Mouse (Mus musculus): ENCODE data around the gene Gm45902. TPM values are rescaled to one million over a fixed set of nuclear protein-coding genes. Genes with fewer than 3 reads are reported as not detected.

Gene Gm45902
- polyA plus RNA-seq (2011; ENCODE audit: insufficient read depth, insufficient read length, low replicate concordance, missing spikeins): 2.3 and 5.4 TPM in 2 replicates

GRCm38 (mm10) chr2:3512552-3513454, at the start of gene Gm45902, which contains the start of the genes Hspa14 and Cdnf:
TSS of gene Gm45902 (minus strand) at chr2:3512790.
TSS of gene Hspa14 (minus strand) at chr2:3512814.
TSS of gene Cdnf (plus strand) at chr2:3513030.
- TF ChIP-seq CTCF (IDR thresholded peaks at IDR 0.05; ENCODE audit: control insufficient read depth, insufficient read depth, low read length) (peak; percentile 5; the same call in 1 of the 2 replicates), POLR2A (IDR thresholded peaks at IDR 0.05; ENCODE audit: borderline replicate concordance, control insufficient read depth, low read depth, low read length) (peak; percentile 90)
- Histone ChIP-seq H3K4me3 (replicated peaks; ENCODE audit: control insufficient read depth, low read depth, low read length) (peak within 1 kb of the TSS; percentile 93), H3K4me1 (ENCODE audit: control insufficient read depth, insufficient read depth, low read length) (no peaks in the 10 kb centered on the region; the same call in 1 of the 2 replicates), H3K27ac (ENCODE audit: control insufficient read depth, insufficient read depth, low read depth, low read length, poor library complexity) (peak within 1 kb of the TSS; percentile 90)
- under 1% methylated on average over 60 of the region's 60 CpGs for WGBS

GRCm38 (mm10) chr2:3546588-3546987, 34.0 kb upstream of the Gm45902 start:
- WGBS: 3% methylated on average over 4 of the region's 4 CpGs
- H3K4me1 ChIP-seq (ENCODE audit: control insufficient read depth, insufficient read depth, low read length): peaks cover 2% of the 10 kb centered on the region; the same call in 1 of the 2 replicates
- no peak overlapping the region for H3K4me3 ChIP-seq (replicated peaks; ENCODE audit: control insufficient read depth, low read depth, low read length)
- TF ChIP-seq CTCF (IDR thresholded peaks at IDR 0.05; ENCODE audit: control insufficient read depth, insufficient read depth, low read length) (peak; percentile 79), POLR2A (IDR thresholded peaks at IDR 0.05; ENCODE audit: borderline replicate concordance, control insufficient read depth, low read depth, low read length) (no peak)
- H3K27ac ChIP-seq (ENCODE audit: control insufficient read depth, insufficient read depth, low read depth, low read length, poor library complexity): no peak overlapping the region

- Histone ChIP-seq H3K4me1 (ENCODE audit: control insufficient read depth, insufficient read depth, low read length) (peaks cover 2% of the 10 kb centered on the region; the same call in 1 of the 2 replicates), H3K27ac (ENCODE audit: control insufficient read depth, insufficient read depth, low read depth, low read length, poor library complexity) (no peak overlapping the region), H3K4me3 (replicated peaks; ENCODE audit: control insufficient read depth, low read depth, low read length) (no peak overlapping the region)
- TF ChIP-seq POLR2A (IDR thresholded peaks at IDR 0.05; ENCODE audit: borderline replicate concordance, control insufficient read depth, low read depth, low read length) (no peak), CTCF (IDR thresholded peaks at IDR 0.05; ENCODE audit: control insufficient read depth, insufficient read depth, low read length) (no peak)
- 49% methylated on average over 2 of the region's 2 CpGs for WGBS
Measured at GRCm38 (mm10) chr2:3546055-3546454, 33.5 kb upstream of the Gm45902 start.

- 37% methylated on average over 9 of the region's 9 CpGs for WGBS
Measured at GRCm38 (mm10) chr2:3541307-3542079, 28.9 kb upstream of the Gm45902 start.

GRCm38 (mm10) chr2:3526288-3526687, 13.7 kb upstream of the Gm45902 start:
- peak overlapping the region; percentile 36 for H3K4me3 ChIP-seq (replicated peaks; ENCODE audit: control insufficient read depth, low read depth, low read length)
- no peaks in the 10 kb centered on the region; the same call in none of the 2 replicates for H3K4me1 ChIP-seq (ENCODE audit: control insufficient read depth, insufficient read depth, low read length)
- WGBS: 30% methylated on average over 6 of the region's 6 CpGs
- TF ChIP-seq POLR2A (IDR thresholded peaks at IDR 0.05; ENCODE audit: borderline replicate concordance, control insufficient read depth, low read depth, low read length) (no peak), CTCF (IDR thresholded peaks at IDR 0.05; ENCODE audit: control insufficient read depth, insufficient read depth, low read length) (no peak)
- no peak overlapping the region for H3K27ac ChIP-seq (ENCODE audit: control insufficient read depth, insufficient read depth, low read depth, low read length, poor library complexity)

More at GRCm38 (mm10) chr2:3541307-3542079, 28.9 kb upstream of the Gm45902 start:
- H3K4me3 ChIP-seq (replicated peaks; ENCODE audit: control insufficient read depth, low read depth, low read length): no peak overlapping the region
- TF ChIP-seq CTCF (IDR thresholded peaks at IDR 0.05; ENCODE audit: control insufficient read depth, insufficient read depth, low read length) (no peak), POLR2A (IDR thresholded peaks at IDR 0.05; ENCODE audit: borderline replicate concordance, control insufficient read depth, low read depth, low read length) (no peak)
- no peak overlapping the region; the same call in 1 of the 2 replicates for H3K27ac ChIP-seq (ENCODE audit: control insufficient read depth, insufficient read depth, low read depth, low read length, poor library complexity)
- H3K4me1 ChIP-seq (ENCODE audit: control insufficient read depth, insufficient read depth, low read length): peaks cover 2% of the 10 kb centered on the region; the same call in 1 of the 2 replicates

- 58% methylated on average over 4 of the region's 4 CpGs for WGBS
- TF ChIP-seq CTCF (IDR thresholded peaks at IDR 0.05; ENCODE audit: control insufficient read depth, insufficient read depth, low read length): no peak
- TF ChIP-seq POLR2A (IDR thresholded peaks at IDR 0.05; ENCODE audit: borderline replicate concordance, control insufficient read depth, low read depth, low read length): no peak
- H3K4me1 ChIP-seq (ENCODE audit: control insufficient read depth, insufficient read depth, low read length): no peaks in the 10 kb centered on the region; the same call in none of the 2 replicates
- H3K27ac ChIP-seq (ENCODE audit: control insufficient read depth, insufficient read depth, low read depth, low read length, poor library complexity): no peak overlapping the region
- no peak overlapping the region for H3K4me3 ChIP-seq (replicated peaks; ENCODE audit: control insufficient read depth, low read depth, low read length)
Measured at GRCm38 (mm10) chr2:3522558-3522957, 10.0 kb upstream of the Gm45902 start.

GRCm38 (mm10) chr2:3512076-3512475, 514 bp downstream of the Gm45902 start:
- under 1% methylated on average over 15 of the region's 15 CpGs for WGBS
- Histone ChIP-seq H3K4me3 (replicated peaks; ENCODE audit: control insufficient read depth, low read depth, low read length) (peak overlapping the region; percentile 88), H3K27ac (ENCODE audit: control insufficient read depth, insufficient read depth, low read depth, low read length, poor library complexity) (peak overlapping the region; percentile 90), H3K4me1 (ENCODE audit: control insufficient read depth, insufficient read depth, low read length) (no peaks in the 10 kb centered on the region; the same call in 1 of the 2 replicates)
- TF ChIP-seq POLR2A (IDR thresholded peaks at IDR 0.05; ENCODE audit: borderline replicate concordance, control insufficient read depth, low read depth, low read length) (no peak), CTCF (IDR thresholded peaks at IDR 0.05; ENCODE audit: control insufficient read depth, insufficient read depth, low read length) (no peak)
